Comparison of ENCODE assay signal across 11 mouse cellular contexts in genomic region chr6:142363019-142363576, GRCm38 (mm10). TPM values are rescaled to one million over a fixed set of nuclear protein-coding genes. Genes with fewer than 3 reads are reported as not detected.
A peak's percentile ranks its signal among the peaks of the same experiment; 100 is the strongest.
DNase-seq lines count a peak whose midpoint lies in the region; ATAC-seq and TF ChIP-seq lines count a peak whose summit lies in the region.
"Had no signal": no experiment of that assay in that cellular context is flagged by ENCODE, and none has a peak within 500 bp of the region (broad histone marks: within the 10 kb centered on the region; RNA-seq: fewer than 3 reads in every experiment).

No protein-coding gene starts in this region.

- H3K27ac ChIP-seq in heart, postnatal 0 days (ENCODE audit: low read depth) = no peak overlapping the region
- H3K27ac ChIP-seq in neural tube, embryonic 14.5 days (ENCODE audit: low read depth, low read length) = no peak overlapping the region
- no peak overlapping the region for H3K27ac ChIP-seq in neural tube, embryonic 15.5 days (replicated peaks)
- H3K27ac ChIP-seq in embryonic fibroblast, embryonic 13.5 days (ENCODE audit: insufficient read depth, low read length) = no peak overlapping the region
- no peak overlapping the region for H3K27ac ChIP-seq in forebrain, embryonic 16.5 days (ENCODE audit: low read length)

- ATAC-seq in heart, postnatal 0 days (ENCODE audit: insufficient read depth, low read depth) = no peak
- ATAC-seq in neural tube, embryonic 14.5 days (ENCODE audit: low read depth) = peak; percentile 31; the same call in 1 of the 2 replicates
- no peak for ATAC-seq in neural tube, embryonic 15.5 days (ENCODE audit: low FRiP score)
- no peak for ATAC-seq in forebrain, embryonic 16.5 days

- no peak overlapping the region for H3K9ac ChIP-seq in heart, postnatal 0 days (replicated peaks; ENCODE audit: low read depth, low read length)
- H3K9ac ChIP-seq in neural tube, embryonic 14.5 days (replicated peaks; ENCODE audit: low read depth, low read length) = no peak overlapping the region
- H3K9ac ChIP-seq in neural tube, embryonic 15.5 days (replicated peaks) = no peak overlapping the region
- no peak overlapping the region for H3K9ac ChIP-seq in forebrain, embryonic 16.5 days (replicated peaks; ENCODE audit: low read depth, low read length)

- no peaks in the 10 kb centered on the region for H3K27me3 ChIP-seq in heart, postnatal 0 days (ENCODE audit: control insufficient read depth, insufficient read depth, low read length)
- H3K27me3 ChIP-seq in neural tube, embryonic 14.5 days (ENCODE audit: control insufficient read depth, insufficient read depth, low read length) = no peaks in the 10 kb centered on the region
- H3K27me3 ChIP-seq in neural tube, embryonic 15.5 days (replicated peaks) = no peaks in the 10 kb centered on the region
- no peaks in the 10 kb centered on the region for H3K27me3 ChIP-seq in forebrain, embryonic 16.5 days (replicated peaks; ENCODE audit: control insufficient read depth, insufficient read depth, low read length)

- TF ChIP-seq EP300 in heart, postnatal 0 days (IDR thresholded peaks at IDR 0.05; ENCODE audit: low read depth) = no peak

- no peak overlapping the region for H3K4me3 ChIP-seq in heart, postnatal 0 days (ENCODE audit: low read depth, low read length)
- no peak overlapping the region for H3K4me3 ChIP-seq in neural tube, embryonic 14.5 days (ENCODE audit: low read depth, low read length)
- H3K4me3 ChIP-seq in neural tube, embryonic 15.5 days (replicated peaks) = no peak overlapping the region
- H3K4me3 ChIP-seq in embryonic fibroblast, embryonic 13.5 days (ENCODE audit: insufficient read depth, low read length) = no peak overlapping the region
- H3K4me3 ChIP-seq in forebrain, embryonic 16.5 days (replicated peaks; ENCODE audit: low read length) = no peak overlapping the region

- DNase-seq in heart, postnatal 0 days (ENCODE audit: low spot score) = no peak
- no peak for DNase-seq in heart, adult 18-20 months
- peak; percentile 53 for DNase-seq in retina, postnatal 1 day
- DNase-seq in left cerebral cortex, adult 9 months (ENCODE audit: low spot score in 2 of 2) = no peak
- DNase-seq: layer of hippocampus, adult 9-11 months had no signal

- WGBS in heart, postnatal 0 days = 67% methylated on average over 9 of the region's 9 CpGs
- 73% methylated on average over 9 of the region's 9 CpGs for WGBS in neural tube, embryonic 14.5 days
- 77% methylated on average over 9 of the region's 9 CpGs for WGBS in neural tube, embryonic 15.5 days
- 73% methylated on average over 9 of the region's 9 CpGs for WGBS in forebrain, embryonic 16.5 days

- no peaks in the 10 kb centered on the region for H3K9me3 ChIP-seq in heart, postnatal 0 days (replicated peaks; ENCODE audit: control insufficient read depth, low read length)
- no peaks in the 10 kb centered on the region for H3K9me3 ChIP-seq in neural tube, embryonic 14.5 days (ENCODE audit: control insufficient read depth, low read length)
- H3K9me3 ChIP-seq in neural tube, embryonic 15.5 days (replicated peaks) = no peaks in the 10 kb centered on the region
- H3K9me3 ChIP-seq in forebrain, embryonic 16.5 days (ENCODE audit: control insufficient read depth, low read length) = no peaks in the 10 kb centered on the region

- H3K4me2 ChIP-seq in heart, postnatal 0 days (ENCODE audit: low read depth, low read length) = no peak overlapping the region
- no peak overlapping the region for H3K4me2 ChIP-seq in neural tube, embryonic 14.5 days (ENCODE audit: low read depth, low read length)
- no peak overlapping the region for H3K4me2 ChIP-seq in neural tube, embryonic 15.5 days
- no peak overlapping the region for H3K4me2 ChIP-seq in forebrain, embryonic 16.5 days (ENCODE audit: low read length)

- peaks cover 86% of the 10 kb centered on the region for H3K36me3 ChIP-seq in heart, postnatal 0 days (replicated peaks; ENCODE audit: control insufficient read depth, insufficient read depth, low read length)
- H3K36me3 ChIP-seq in neural tube, embryonic 14.5 days (ENCODE audit: control insufficient read depth, insufficient read depth, low read length) = peaks cover 50% of the 10 kb centered on the region
- peaks cover 85% of the 10 kb centered on the region for H3K36me3 ChIP-seq in neural tube, embryonic 15.5 days
- H3K36me3 ChIP-seq in forebrain, embryonic 16.5 days (ENCODE audit: control insufficient read depth, insufficient read depth) = peaks cover 37% of the 10 kb centered on the region

- peak; percentile 42 for TF ChIP-seq CTCF in heart, postnatal 0 days (IDR thresholded peaks at IDR 0.05; ENCODE audit: low read depth)
- peak; percentile 57; the same call in 1 of the 2 replicates for TF ChIP-seq CTCF in embryonic fibroblast, embryonic 13.5 days (IDR thresholded peaks at IDR 0.05; ENCODE audit: borderline replicate concordance, insufficient read depth, low read length)

- no peak for TF ChIP-seq POLR2A in embryonic fibroblast, embryonic 13.5 days (IDR thresholded peaks at IDR 0.05; ENCODE audit: low read depth, low read length)

- H3K4me1 ChIP-seq in heart, postnatal 0 days (ENCODE audit: control insufficient read depth, insufficient read depth) = no peaks in the 10 kb centered on the region
- H3K4me1 ChIP-seq in neural tube, embryonic 14.5 days (ENCODE audit: control insufficient read depth, insufficient read depth, low read length) = no peaks in the 10 kb centered on the region
- no peaks in the 10 kb centered on the region for H3K4me1 ChIP-seq in neural tube, embryonic 15.5 days
- H3K4me1 ChIP-seq in embryonic fibroblast, embryonic 13.5 days (ENCODE audit: control insufficient read depth, insufficient read depth, low read length) = peaks cover 12% of the 10 kb centered on the region
- no peaks in the 10 kb centered on the region for H3K4me1 ChIP-seq in forebrain, embryonic 16.5 days (replicated peaks; ENCODE audit: control insufficient read depth, insufficient read depth, low read length)

RNA-seq across cellular contexts. Expression of gene Pyroxd1, which starts 17.6 kb away (rescaled TPM):
- 6.1 and 6.7 TPM in 2 replicates for total RNA-seq in heart, postnatal 0 days (2014; rRNA removed; ENCODE audit: low replicate concordance)
- 14.7 and 14.8 TPM in 2 replicates for polyA plus RNA-seq in heart, postnatal 0 days (2015; fragmentation: Nextera tagmentation; extraction: Ambion mirVana)
- 10 to 100 TPM; 11.4 to 12.3 TPM for total RNA-seq in heart, adult 18-20 months (2021)
- 19.4 and 22.4 TPM in 2 replicates for polyA plus RNA-seq in neural tube, embryonic 14.5 days (2014; fragmentation: Nextera tagmentation; extraction: Ambion mirVana)
- polyA plus RNA-seq in neural tube, embryonic 15.5 days (2015; fragmentation: Nextera tagmentation; extraction: Ambion mirVana) = 18.2 and 18.7 TPM in 2 replicates
- polyA plus RNA-seq in embryonic fibroblast, embryonic 13.5 days (2011; ENCODE audit: insufficient read length, low read depth, missing spikeins) = 15.3 and 17.8 TPM in 2 replicates
- 21.6 and 26.8 TPM in 2 replicates for polyA plus RNA-seq in forebrain, embryonic 16.5 days (2015; fragmentation: Nextera tagmentation; extraction: Ambion mirVana)

RNA-seq across cellular contexts. Expression of gene Recql, which starts 23.8 kb away (rescaled TPM):
- 3.1 and 5.6 TPM in 2 replicates for total RNA-seq in heart, postnatal 0 days (2014; rRNA removed; ENCODE audit: low replicate concordance)
- 8.6 and 8.8 TPM in 2 replicates for polyA plus RNA-seq in heart, postnatal 0 days (2015; fragmentation: Nextera tagmentation; extraction: Ambion mirVana)
- total RNA-seq in heart, adult 18-20 months (2021) = 10 to 100 TPM in 1 of 2 experiments, 1 to 10 TPM in 1; 7.1 to 13.0 TPM
- 27.9 and 32.3 TPM in 2 replicates for polyA plus RNA-seq in neural tube, embryonic 14.5 days (2014; fragmentation: Nextera tagmentation; extraction: Ambion mirVana)
- 21.4 and 21.6 TPM in 2 replicates for polyA plus RNA-seq in neural tube, embryonic 15.5 days (2015; fragmentation: Nextera tagmentation; extraction: Ambion mirVana)
- polyA plus RNA-seq in embryonic fibroblast, embryonic 13.5 days (2011; ENCODE audit: insufficient read length, low read depth, missing spikeins) = 28.2 and 36.2 TPM in 2 replicates
- 31.8 and 35.1 TPM in 2 replicates for polyA plus RNA-seq in forebrain, embryonic 16.5 days (2015; fragmentation: Nextera tagmentation; extraction: Ambion mirVana)

RNA-seq across cellular contexts. Expression of gene Golt1b, which starts 23.9 kb away (rescaled TPM):
- 23.2 and 30.8 TPM in 2 replicates for total RNA-seq in heart, postnatal 0 days (2014; rRNA removed; ENCODE audit: low replicate concordance)
- 37.9 and 39.4 TPM in 2 replicates for polyA plus RNA-seq in heart, postnatal 0 days (2015; fragmentation: Nextera tagmentation; extraction: Ambion mirVana)
- 10 to 100 TPM; 15.2 to 15.6 TPM for total RNA-seq in heart, adult 18-20 months (2021)
- polyA plus RNA-seq in neural tube, embryonic 14.5 days (2014; fragmentation: Nextera tagmentation; extraction: Ambion mirVana) = 80.4 and 87.0 TPM in 2 replicates
- 69.5 and 74.9 TPM in 2 replicates for polyA plus RNA-seq in neural tube, embryonic 15.5 days (2015; fragmentation: Nextera tagmentation; extraction: Ambion mirVana)
- polyA plus RNA-seq in embryonic fibroblast, embryonic 13.5 days (2011; ENCODE audit: insufficient read length, low read depth, missing spikeins) = 78.3 and 88.1 TPM in 2 replicates
- 86.4 and 95.3 TPM in 2 replicates for polyA plus RNA-seq in forebrain, embryonic 16.5 days (2015; fragmentation: Nextera tagmentation; extraction: Ambion mirVana)

RNA-seq across cellular contexts. Expression of gene Slco1a5, which starts 40.3 kb away (rescaled TPM):
- not detected in 2 replicates for total RNA-seq in heart, postnatal 0 days (2014; rRNA removed; ENCODE audit: low replicate concordance)
- not detected in 2 replicates for polyA plus RNA-seq in heart, postnatal 0 days (2015; fragmentation: Nextera tagmentation; extraction: Ambion mirVana)
- not detected for total RNA-seq in heart, adult 18-20 months (2021)
- 0.18 and 0.35 TPM in 2 replicates for polyA plus RNA-seq in neural tube, embryonic 14.5 days (2014; fragmentation: Nextera tagmentation; extraction: Ambion mirVana)
- 0.06 and 0.14 TPM in 2 replicates for polyA plus RNA-seq in neural tube, embryonic 15.5 days (2015; fragmentation: Nextera tagmentation; extraction: Ambion mirVana)
- 0.30 TPM in 2 replicates for polyA plus RNA-seq in embryonic fibroblast, embryonic 13.5 days (2011; ENCODE audit: insufficient read length, low read depth, missing spikeins)
- polyA plus RNA-seq in forebrain, embryonic 16.5 days (2015; fragmentation: Nextera tagmentation; extraction: Ambion mirVana) = 0.42 and 0.44 TPM in 2 replicates
- total RNA-seq: common myeloid progenitor, adult 5-6 weeks had no signal
- polyA plus RNA-seq: small intestine, adult 2 months had no signal

RNA-seq across cellular contexts. Expression of gene Spx, which starts 50.1 kb away (rescaled TPM):
- not detected in 2 replicates for total RNA-seq in heart, postnatal 0 days (2014; rRNA removed; ENCODE audit: low replicate concordance)
- 0.20 TPM in 1 of 2 replicates, not detected in the other for polyA plus RNA-seq in heart, postnatal 0 days (2015; fragmentation: Nextera tagmentation; extraction: Ambion mirVana)
- total RNA-seq in heart, adult 18-20 months (2021) = not detected
- 1.4 and 1.9 TPM in 2 replicates for polyA plus RNA-seq in neural tube, embryonic 14.5 days (2014; fragmentation: Nextera tagmentation; extraction: Ambion mirVana)
- polyA plus RNA-seq in neural tube, embryonic 15.5 days (2015; fragmentation: Nextera tagmentation; extraction: Ambion mirVana) = 1.2 and 1.5 TPM in 2 replicates
- polyA plus RNA-seq in embryonic fibroblast, embryonic 13.5 days (2011; ENCODE audit: insufficient read length, low read depth, missing spikeins) = 1.6 and 2.6 TPM in 2 replicates
- 2.7 and 2.9 TPM in 2 replicates for polyA plus RNA-seq in forebrain, embryonic 16.5 days (2015; fragmentation: Nextera tagmentation; extraction: Ambion mirVana)
- total RNA-seq: common myeloid progenitor, adult 5-6 weeks had no signal
